Mouse (Mus musculus): Measurements from ENCODE around the gene Snx4. TPM values are rescaled to one million over a fixed set of nuclear protein-coding genes. Genes with fewer than 3 reads are reported as not detected.

The Snx4 gene
- polyA plus RNA-seq, 1 experiment: 17.3 TPM

- WGBS: 97% methylated on average over 12 of the region's 12 CpGs
These were observed 17.1 kb upstream of the Snx4 start for GRCm38 (mm10) chr16:33234128-33234527.

GRCm38 (mm10) chr16:33236151-33236550 lies 15.1 kb upstream of the Snx4 start:
- H3K27me3 ChIP-seq (ENCODE audit: control insufficient read depth, insufficient read depth, low read length): no peaks in the 10 kb centered on the region
- WGBS: 92% methylated on average over 6 of the region's 6 CpGs
- H3K4me1 ChIP-seq (replicated peaks; ENCODE audit: control insufficient read depth, insufficient read depth, low read length): no peaks in the 10 kb centered on the region
- TF ChIP-seq CTCF (IDR thresholded peaks at IDR 0.05; ENCODE audit: borderline replicate concordance, control insufficient read depth, extremely low read depth, insufficient read depth, low read length, poor library complexity) (no peak), POLR2A (IDR thresholded peaks at IDR 0.05; ENCODE audit: control insufficient read depth, extremely low read depth, insufficient read depth, low read length, poor library complexity) (no peak)
- H3K4me3 ChIP-seq (ENCODE audit: control insufficient read depth, insufficient read depth, low read length): no peak overlapping the region
- peaks cover 73% of the 10 kb centered on the region for H3K36me3 ChIP-seq (ENCODE audit: control insufficient read depth, insufficient read depth, low read length)
- DNase-seq: no peak
- no peak overlapping the region for H3K27ac ChIP-seq (ENCODE audit: control insufficient read depth, insufficient read depth, low read length)

More at GRCm38 (mm10) chr16:33234128-33234527, 17.1 kb upstream of the Snx4 start:
- Histone ChIP-seq H3K27ac (ENCODE audit: control insufficient read depth, insufficient read depth, low read length) (no peak overlapping the region), H3K36me3 (ENCODE audit: control insufficient read depth, insufficient read depth, low read length) (peaks cover 73% of the 10 kb centered on the region), H3K4me1 (replicated peaks; ENCODE audit: control insufficient read depth, insufficient read depth, low read length) (no peaks in the 10 kb centered on the region), H3K27me3 (ENCODE audit: control insufficient read depth, insufficient read depth, low read length) (no peaks in the 10 kb centered on the region), H3K4me3 (ENCODE audit: control insufficient read depth, insufficient read depth, low read length) (no peak overlapping the region)
- no peak for TF ChIP-seq CTCF (IDR thresholded peaks at IDR 0.05; ENCODE audit: borderline replicate concordance, control insufficient read depth, extremely low read depth, insufficient read depth, low read length, poor library complexity)
- no peak for TF ChIP-seq POLR2A (IDR thresholded peaks at IDR 0.05; ENCODE audit: control insufficient read depth, extremely low read depth, insufficient read depth, low read length, poor library complexity)
- no peak for DNase-seq

- peaks cover 89% of the 10 kb centered on the region for H3K36me3 ChIP-seq (ENCODE audit: control insufficient read depth, insufficient read depth, low read length)
- WGBS: 95% methylated on average over 2 of the region's 2 CpGs
- DNase-seq: no peak
- H3K27ac ChIP-seq (ENCODE audit: control insufficient read depth, insufficient read depth, low read length): no peak overlapping the region
- no peaks in the 10 kb centered on the region for H3K4me1 ChIP-seq (replicated peaks; ENCODE audit: control insufficient read depth, insufficient read depth, low read length)
- H3K27me3 ChIP-seq (ENCODE audit: control insufficient read depth, insufficient read depth, low read length): no peaks in the 10 kb centered on the region
- no peak overlapping the region for H3K4me3 ChIP-seq (ENCODE audit: control insufficient read depth, insufficient read depth, low read length)
- TF ChIP-seq POLR2A (IDR thresholded peaks at IDR 0.05; ENCODE audit: control insufficient read depth, extremely low read depth, insufficient read depth, low read length, poor library complexity) (no peak), CTCF (IDR thresholded peaks at IDR 0.05; ENCODE audit: borderline replicate concordance, control insufficient read depth, extremely low read depth, insufficient read depth, low read length, poor library complexity) (no peak)
These were observed 11.9 kb upstream of the Snx4 start for GRCm38 (mm10) chr16:33239305-33239704.

GRCm38 (mm10) chr16:33242046-33242445 lies 9.2 kb upstream of the Snx4 start:
- peaks cover 64% of the 10 kb centered on the region for H3K36me3 ChIP-seq (ENCODE audit: control insufficient read depth, insufficient read depth, low read length)

GRCm38 (mm10) chr16:33244136-33244691 lies 7.0 kb upstream of the Snx4 start:
- 96% methylated on average over 6 of the region's 6 CpGs for WGBS
- DNase-seq: peak; percentile 20
- TF ChIP-seq POLR2A (IDR thresholded peaks at IDR 0.05; ENCODE audit: control insufficient read depth, extremely low read depth, insufficient read depth, low read length, poor library complexity) (no peak), CTCF (IDR thresholded peaks at IDR 0.05; ENCODE audit: borderline replicate concordance, control insufficient read depth, extremely low read depth, insufficient read depth, low read length, poor library complexity) (0 out of 2 replicates have a peak, but pooled peaks have one; percentile 25)
- Histone ChIP-seq H3K27ac (ENCODE audit: control insufficient read depth, insufficient read depth, low read length) (no peak overlapping the region), H3K27me3 (ENCODE audit: control insufficient read depth, insufficient read depth, low read length) (no peaks in the 10 kb centered on the region), H3K4me1 (replicated peaks; ENCODE audit: control insufficient read depth, insufficient read depth, low read length) (no peaks in the 10 kb centered on the region), H3K36me3 (ENCODE audit: control insufficient read depth, insufficient read depth, low read length) (peaks cover 46% of the 10 kb centered on the region), H3K4me3 (ENCODE audit: control insufficient read depth, insufficient read depth, low read length) (no peak overlapping the region)

More at GRCm38 (mm10) chr16:33242046-33242445, 9.2 kb upstream of the Snx4 start:
- no peaks in the 10 kb centered on the region for H3K4me1 ChIP-seq (replicated peaks; ENCODE audit: control insufficient read depth, insufficient read depth, low read length)
- no peak overlapping the region for H3K27ac ChIP-seq (ENCODE audit: control insufficient read depth, insufficient read depth, low read length)
- H3K27me3 ChIP-seq (ENCODE audit: control insufficient read depth, insufficient read depth, low read length): no peaks in the 10 kb centered on the region
- 90% methylated on average over 6 of the region's 6 CpGs for WGBS
- no peak overlapping the region for H3K4me3 ChIP-seq (ENCODE audit: control insufficient read depth, insufficient read depth, low read length)
- DNase-seq: no peak
- TF ChIP-seq POLR2A (IDR thresholded peaks at IDR 0.05; ENCODE audit: control insufficient read depth, extremely low read depth, insufficient read depth, low read length, poor library complexity): no peak
- no peak for TF ChIP-seq CTCF (IDR thresholded peaks at IDR 0.05; ENCODE audit: borderline replicate concordance, control insufficient read depth, extremely low read depth, insufficient read depth, low read length, poor library complexity)

- TF ChIP-seq CTCF (IDR thresholded peaks at IDR 0.05; ENCODE audit: borderline replicate concordance, control insufficient read depth, extremely low read depth, insufficient read depth, low read length, poor library complexity): no peak
- no peak for TF ChIP-seq POLR2A (IDR thresholded peaks at IDR 0.05; ENCODE audit: control insufficient read depth, extremely low read depth, insufficient read depth, low read length, poor library complexity)
- Histone ChIP-seq H3K27ac (ENCODE audit: control insufficient read depth, insufficient read depth, low read length) (no peak overlapping the region), H3K4me3 (ENCODE audit: control insufficient read depth, insufficient read depth, low read length) (no peak overlapping the region), H3K36me3 (ENCODE audit: control insufficient read depth, insufficient read depth, low read length) (peaks cover 38% of the 10 kb centered on the region), H3K27me3 (ENCODE audit: control insufficient read depth, insufficient read depth, low read length) (no peaks in the 10 kb centered on the region), H3K4me1 (replicated peaks; ENCODE audit: control insufficient read depth, insufficient read depth, low read length) (no peaks in the 10 kb centered on the region)
- no peak for DNase-seq
- 94% methylated on average over 9 of the region's 9 CpGs for WGBS
These were observed 6.2 kb upstream of the Snx4 start for GRCm38 (mm10) chr16:33244933-33245470.

All from thymus, adult 2 months (tissue).